Mouse (Mus musculus) CH12F3 (cell line): Measurements from ENCODE around the gene Mpped1.

Experiments
- in situ Hi-C: fragments of 300-500 bp; cut with MboI; formaldehyde crosslinking; loops from 2 replicates; pipeline ENCODE4 v1.14.3; 2020; ENCODE audit warnings: low sequenced_read_pairs

Gene Mpped1

DNA sequence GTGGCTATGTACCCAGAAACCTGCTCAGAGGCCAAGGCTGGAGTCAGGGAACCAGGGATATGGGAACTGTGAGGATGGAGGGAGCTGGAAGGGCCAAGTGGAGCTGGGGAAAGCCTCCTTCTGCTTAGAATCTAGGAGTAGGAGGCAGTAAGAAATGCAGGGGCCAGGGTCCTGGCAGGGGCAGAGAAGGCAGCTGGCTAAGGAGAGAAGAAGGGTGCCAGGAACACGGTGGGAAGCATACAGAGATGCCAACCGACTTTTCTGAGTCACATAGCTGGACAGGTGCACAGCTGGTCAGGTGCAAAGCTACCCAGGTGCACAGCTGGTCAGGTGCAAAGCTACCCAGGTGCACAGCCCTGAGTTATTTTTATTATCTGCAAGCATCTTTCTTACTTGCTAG lies 98.6 kb downstream of the Mpped1 start:
- in situ Hi-C loops, result no loop called here

GRCm38 (mm10) chr15:83879845-83880244 lies 100.6 kb downstream of the Mpped1 start:
- in situ Hi-C loops, result no loop called here

DNA sequence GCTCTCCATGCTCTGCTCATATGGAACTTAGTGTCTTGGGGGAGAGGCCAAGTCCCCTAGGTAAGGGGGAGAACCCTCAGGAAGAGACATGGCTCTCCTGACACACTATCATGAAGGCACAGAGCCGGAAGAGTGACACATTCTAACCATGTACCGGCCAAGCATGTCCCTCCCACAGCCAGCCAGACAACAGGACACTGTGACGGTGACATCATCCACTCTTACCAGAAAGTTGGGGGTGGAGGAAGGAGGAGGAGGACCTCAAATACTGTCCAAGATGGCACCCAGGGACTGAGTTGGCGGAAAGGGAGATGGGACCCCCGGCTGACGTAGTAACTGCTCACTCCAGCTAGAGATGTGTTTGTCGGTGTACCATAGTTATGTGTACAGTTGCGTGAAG lies 104.6 kb downstream of the Mpped1 start:
- in situ Hi-C loops, result no loop called here

DNA sequence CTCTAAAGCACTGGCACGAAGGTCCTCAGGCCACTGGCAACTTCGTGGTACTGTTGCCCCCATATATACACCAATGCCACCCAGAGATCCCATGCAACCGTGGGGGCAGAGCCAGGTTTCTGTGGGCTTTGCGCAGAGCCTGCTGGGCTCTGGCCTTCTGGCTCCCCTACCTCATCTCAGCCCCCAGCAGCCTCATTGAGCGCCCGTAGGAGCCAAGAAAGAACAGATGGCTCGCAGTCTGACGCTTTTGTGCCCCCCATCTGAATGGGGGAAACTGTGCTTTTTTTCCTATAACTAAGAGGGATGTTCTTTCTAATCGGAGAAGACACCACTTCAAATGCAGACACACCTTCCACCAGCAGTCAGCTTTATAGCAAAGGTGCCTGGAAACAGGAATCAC lies 105.0 kb downstream of the Mpped1 start:
- in situ Hi-C loops, result no loop called here

DNA sequence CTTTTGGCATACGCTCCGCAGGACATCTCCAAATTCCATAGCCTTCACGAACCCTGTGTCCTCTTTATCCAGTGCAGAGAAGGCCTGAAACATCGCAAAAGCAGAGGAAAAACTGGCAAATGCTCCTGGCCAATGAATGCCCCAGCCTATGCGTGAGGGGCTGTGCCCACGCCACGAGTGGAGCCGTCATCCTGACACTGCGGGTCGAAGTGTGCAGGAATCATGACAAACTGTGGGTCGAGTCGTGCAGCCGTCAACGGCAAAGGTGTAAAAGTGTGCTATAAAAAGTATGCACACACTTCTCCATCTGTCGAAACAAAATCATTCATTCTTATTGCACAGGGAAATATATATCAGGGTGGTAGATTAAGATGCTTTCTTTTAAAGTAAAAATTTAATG lies 113.6 kb downstream of the Mpped1 start:
- in situ Hi-C loops, result no loop called here

DNA sequence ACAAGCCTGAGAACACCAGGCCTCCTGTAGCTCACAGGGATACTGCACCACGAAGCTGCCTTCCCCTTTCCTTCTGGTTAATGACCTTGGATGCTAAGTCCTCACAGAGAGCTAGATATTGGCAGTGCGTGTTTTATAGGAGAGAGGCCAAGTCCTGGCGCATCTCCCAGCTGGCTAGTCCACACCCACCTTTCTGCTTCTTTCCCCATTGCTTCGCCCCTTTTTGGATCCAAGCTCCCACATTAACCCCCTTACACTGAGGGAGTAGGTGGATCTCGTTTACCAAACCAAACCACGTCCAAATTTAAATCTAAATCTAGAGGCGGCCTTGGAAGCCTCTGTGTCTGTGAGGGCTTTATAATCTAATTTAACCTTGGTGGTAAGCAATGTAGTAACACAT lies 115.0 kb downstream of the Mpped1 start:
- in situ Hi-C loops, result no loop called here

GRCm38 (mm10) chr15:83896011-83896410 lies 116.7 kb downstream of the Mpped1 start:
- in situ Hi-C loops, result no loop called here

GRCm38 (mm10) chr15:83897286-83897685 lies 118.0 kb downstream of the Mpped1 start:
- in situ Hi-C loops, result no loop called here

DNA sequence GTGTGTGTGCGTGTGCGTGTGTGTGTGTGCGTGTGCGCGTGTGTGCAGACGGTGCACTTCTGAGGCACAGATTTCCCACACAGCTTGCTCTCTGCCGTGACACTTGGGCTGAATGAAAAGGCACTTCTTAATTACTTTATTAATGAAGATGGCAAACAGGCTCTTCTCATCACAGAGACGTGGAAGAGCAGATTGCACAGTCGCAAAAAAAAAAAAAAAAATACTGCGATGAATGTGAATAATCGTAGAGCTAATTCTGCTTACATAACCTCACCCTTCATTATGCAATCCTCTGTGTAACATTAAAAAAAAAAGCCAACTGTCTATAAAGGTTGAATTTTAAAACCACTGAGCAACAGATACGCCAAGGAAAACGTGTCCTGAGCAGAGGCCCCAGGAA lies 127.2 kb downstream of the Mpped1 start:
- in situ Hi-C loops, result no loop called here
